Mouse (Mus musculus) kidney, postnatal 14 days (tissue): ENCODE measurements around the gene Pak1.
"Not testable (repeated sequence)": the region's sequence is repeated elsewhere in the genome, so short reads cannot be mapped to it uniquely, and the experiment has no call there.

Experiments used
- DNase-seq: peaks from one replicate; pipeline ENCODE4 v3.0.0; 2022; ENCODE audit warnings: mixed read lengths

Pak1 gene

GRCm38 (mm10) chr7:97780222-97780621 is 8.1 kb upstream of the Pak1 start:
- DNase-seq: no peak

- DNase-seq: no peak
Observed at GRCm38 (mm10) chr7:97780815-97781214, 7.5 kb upstream of the Pak1 start.

GRCm38 (mm10) chr7:97781496-97781895 is 6.8 kb upstream of the Pak1 start:
- DNase-seq: peak; percentile 46

GRCm38 (mm10) chr7:97783523-97783922 is 4.8 kb upstream of the Pak1 start:
- no peak for DNase-seq

- no peak for DNase-seq
Observed at GRCm38 (mm10) chr7:97788669-97789483, 535 bp downstream of the Pak1 start.

- DNase-seq: no peak
Observed at GRCm38 (mm10) chr7:97790272-97790671, 1.9 kb downstream of the Pak1 start.

GRCm38 (mm10) chr7:97792324-97792723 is 4.0 kb downstream of the Pak1 start:
- DNase-seq: no peak

- DNase-seq: no peak
Observed at GRCm38 (mm10) chr7:97803116-97803515, 14.8 kb downstream of the Pak1 start.

- no peak for DNase-seq
Observed at GRCm38 (mm10) chr7:97804245-97805066, 16.1 kb downstream of the Pak1 start.

GRCm38 (mm10) chr7:97805067-97805365 is 16.7 kb downstream of the Pak1 start:
- DNase-seq: no peak

GRCm38 (mm10) chr7:97809307-97809706 is 21.0 kb downstream of the Pak1 start:
- DNase-seq: no peak

GRCm38 (mm10) chr7:97821875-97822274 is 33.5 kb downstream of the Pak1 start:
- DNase-seq: no peak

GRCm38 (mm10) chr7:97829091-97829490 is 40.8 kb downstream of the Pak1 start:
- DNase-seq: peak; percentile 15

GRCm38 (mm10) chr7:97830739-97831138 is 42.4 kb downstream of the Pak1 start:
- DNase-seq: peak; percentile 44

- DNase-seq: no peak
Observed at GRCm38 (mm10) chr7:97832987-97833386, 44.6 kb downstream of the Pak1 start.

GRCm38 (mm10) chr7:97838574-97838973 is 50.2 kb downstream of the Pak1 start:
- DNase-seq: no peak

- no peak for DNase-seq
Observed at GRCm38 (mm10) chr7:97841311-97841710, 53.0 kb downstream of the Pak1 start.

- DNase-seq: no peak
Observed at GRCm38 (mm10) chr7:97842332-97842731, 54.0 kb downstream of the Pak1 start.

GRCm38 (mm10) chr7:97842806-97843570 is 54.6 kb downstream of the Pak1 start:
- peak; percentile 74 for DNase-seq

GRCm38 (mm10) chr7:97844419-97844818 is 56.1 kb downstream of the Pak1 start:
- DNase-seq: no peak

- DNase-seq: peak; percentile 51
Observed at GRCm38 (mm10) chr7:97845546-97845945, 57.2 kb downstream of the Pak1 start.

GRCm38 (mm10) chr7:97846539-97846938 is 58.2 kb downstream of the Pak1 start:
- DNase-seq: no peak

GRCm38 (mm10) chr7:97849557-97849956 is 61.2 kb downstream of the Pak1 start:
- not testable (repeated sequence) for DNase-seq
